Mouse (Mus musculus) layer of hippocampus, postnatal 36 days (tissue): ENCODE results near the gene Olfr697. TPM values are rescaled to one million over a fixed set of nuclear protein-coding genes. Genes with fewer than 3 reads are reported as not detected.
"Not testable (repeated sequence)": the region's sequence is repeated elsewhere in the genome, so short reads cannot be mapped to it uniquely, and the experiment has no call there.

Experiments
- DNase-seq, 2 experiments: peaks; one replicate each; pipeline ENCODE4 v3.0.0; 2022
- total RNA-seq, 2 experiments: library from RNA; stranded (reverse); gene quantifications; 2 replicates each; pipeline ENCODE4 v1.2.3; 2021

Olfr697 gene
- not detected for total RNA-seq

GRCm38 (mm10) chr7:106742343-106742742, at the start of gene Olfr697:
Gene Olfr697, minus strand, starts transcription at chr7:106742443.
- DNase-seq: no peak

GRCm38 (mm10) chr7:106788330-106788729, 46.1 kb upstream of the Olfr697 start:
- no peak for DNase-seq

GRCm38 (mm10) chr7:106761008-106761407, 18.8 kb upstream of the Olfr697 start:
- DNase-seq: not testable (repeated sequence)

GRCm38 (mm10) chr7:106758800-106759199, 16.6 kb upstream of the Olfr697 start:
- DNase-seq: no peak

- no peak for DNase-seq
Observed at GRCm38 (mm10) chr7:106755297-106755696, 13.1 kb upstream of the Olfr697 start, which contains the start of gene Olfr698. Gene Olfr698, minus strand, starts transcription at chr7:106755397.

- no peak for DNase-seq
Observed at GRCm38 (mm10) chr7:106745811-106746210, 3.6 kb upstream of the Olfr697 start.

GRCm38 (mm10) chr7:106737028-106737427, 5.2 kb downstream of the Olfr697 start:
- DNase-seq: no peak

- no peak for DNase-seq
Observed at GRCm38 (mm10) chr7:106733717-106734116, 8.5 kb downstream of the Olfr697 start.

GRCm38 (mm10) chr7:106725654-106726053, 16.6 kb downstream of the Olfr697 start:
- not testable (repeated sequence) for DNase-seq

- DNase-seq: no peak
Observed at GRCm38 (mm10) chr7:106716296-106716695, 25.9 kb downstream of the Olfr697 start, which contains the start of gene Olfr695. Gene Olfr695, minus strand, starts transcription at chr7:106716396.

GRCm38 (mm10) chr7:106711463-106711862, 30.8 kb downstream of the Olfr697 start:
- DNase-seq: no peak

- not testable (repeated sequence) for DNase-seq
Observed at GRCm38 (mm10) chr7:106707705-106708104, 34.5 kb downstream of the Olfr697 start.

GRCm38 (mm10) chr7:106696891-106697290, 45.4 kb downstream of the Olfr697 start:
- no peak for DNase-seq

GRCm38 (mm10) chr7:106692976-106693375, 49.3 kb downstream of the Olfr697 start:
- no peak for DNase-seq

GRCm38 (mm10) chr7:106691714-106692113, 50.5 kb downstream of the Olfr697 start, which contains the start of gene Olfr694:
Gene Olfr694, minus strand, starts transcription at chr7:106691814.
- no peak for DNase-seq

Other genes with a start within 250 kb of the Olfr697 start
- gene Olfr693, start 61.9 kb downstream of the Olfr697 start, total RNA-seq: not detected
- not detected for gene Olfr694, start 50.6 kb downstream of the Olfr697 start, total RNA-seq
- gene Olfr695, start 26.0 kb downstream of the Olfr697 start, total RNA-seq: not detected
- not detected for gene Olfr698, start 13.0 kb upstream of the Olfr697 start, total RNA-seq
- gene Olfr699, start 50.8 kb upstream of the Olfr697 start, total RNA-seq: not detected
- not detected for gene Olfr700, start 66.4 kb upstream of the Olfr697 start, total RNA-seq
- not detected for gene Olfr701, start 71.7 kb upstream of the Olfr697 start, total RNA-seq
- gene Olfr702, start 91.5 kb upstream of the Olfr697 start, total RNA-seq: not detected
- gene Olfr703, start 100.9 kb upstream of the Olfr697 start, total RNA-seq: not detected
- not detected for gene Olfr704, start 120.7 kb upstream of the Olfr697 start, total RNA-seq
- gene Olfr705, start 134.4 kb upstream of the Olfr697 start, total RNA-seq: not detected
- not detected for gene Olfr706, start 145.7 kb upstream of the Olfr697 start, total RNA-seq
- not detected for gene Olfr707, start 158.8 kb upstream of the Olfr697 start, total RNA-seq
- gene Olfr1532-ps1, start 165.6 kb upstream of the Olfr697 start, total RNA-seq: not detected
- not detected for gene Olfr709-ps1, start 189.8 kb upstream of the Olfr697 start, total RNA-seq
- not detected for gene Olfr710, start 205.9 kb upstream of the Olfr697 start, total RNA-seq
- gene Olfr6, start 221.5 kb upstream of the Olfr697 start, total RNA-seq: under 1 TPM in 1 of 2 experiments, not detected in 1; 0.05 TPM
- not detected for gene Olfr711, start 233.0 kb upstream of the Olfr697 start, total RNA-seq